Mouse (Mus musculus): ENCODE measurements around the gene Hspa1l.

DNA sequence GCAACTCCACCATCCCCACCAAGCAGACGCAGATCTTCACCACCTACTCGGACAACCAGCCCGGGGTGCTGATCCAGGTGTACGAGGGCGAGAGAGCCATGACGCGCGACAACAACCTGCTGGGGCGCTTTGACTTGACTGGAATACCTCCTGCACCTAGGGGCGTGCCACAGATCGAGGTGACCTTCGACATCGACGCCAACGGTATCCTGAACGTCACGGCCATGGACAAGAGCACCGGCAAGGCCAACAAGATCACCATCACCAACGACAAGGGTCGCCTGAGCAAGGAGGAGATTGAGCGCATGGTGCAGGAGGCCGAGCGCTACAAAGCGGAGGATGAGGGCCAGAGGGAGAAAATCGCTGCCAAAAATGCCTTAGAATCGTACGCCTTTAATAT lies 5.7 kb downstream of the Hspa1l start:
- TF ChIP-seq CTCF (IDR thresholded peaks at IDR 0.05; ENCODE audit: extremely low read depth, insufficient read depth, low read length) = no peak
- TF ChIP-seq POLR2A (IDR thresholded peaks at IDR 0.05; ENCODE audit: extremely low read depth, insufficient read depth, low read length) = no peak
